Mouse (Mus musculus): Measurements from ENCODE around the gene Sfxn1.

GRCm38 (mm10) chr13:54114931-54115330 lies 43.3 kb downstream of the Sfxn1 start:
- no peak for TF ChIP-seq CTCF (IDR thresholded peaks at IDR 0.05; ENCODE audit: borderline replicate concordance, insufficient read depth, low read length)
- TF ChIP-seq POLR2A (IDR thresholded peaks at IDR 0.05; ENCODE audit: low read depth, low read length): no peak
